Mouse (Mus musculus): ENCODE data around the gene Supt3. TPM values are rescaled to one million over a fixed set of nuclear protein-coding genes. Genes with fewer than 3 reads are reported as not detected.

The Supt3 gene
- total RNA-seq, 2 experiments from 2014 or later = 15.2 to 15.4 TPM

GRCm38 (mm10) chr17:44778141-44778540, 1.2 kb downstream of the Supt3 start:
- DNase-seq = no peak
- intact Hi-C loops (cut with DNase I) = no loop called here

GRCm38 (mm10) chr17:44780353-44780752, 3.4 kb downstream of the Supt3 start:
- no peak for DNase-seq
- intact Hi-C loops (cut with DNase I) = no loop called here

GRCm38 (mm10) chr17:44782366-44782765, 5.4 kb downstream of the Supt3 start:
- DNase-seq = no peak
- intact Hi-C loops (cut with DNase I) = no loop called here

- DNase-seq = no peak
- intact Hi-C loops (cut with DNase I) = no loop called here
Measured at GRCm38 (mm10) chr17:44783143-44783542, 6.2 kb downstream of the Supt3 start.

- peak; percentile 8 to 21 for DNase-seq
- intact Hi-C loops (cut with DNase I) = no loop called here
Measured at GRCm38 (mm10) chr17:44788982-44789747, 12.2 kb downstream of the Supt3 start.

- intact Hi-C loops (cut with DNase I) = no loop called here
- no peak for DNase-seq
Measured at GRCm38 (mm10) chr17:44792218-44792917, 15.4 kb downstream of the Supt3 start.

- intact Hi-C loops (cut with DNase I) = no loop called here
- DNase-seq = peak in 1 of 2 experiments; percentile 13
Measured at GRCm38 (mm10) chr17:44797331-44797730, 20.4 kb downstream of the Supt3 start.

GRCm38 (mm10) chr17:44807031-44807430, 30.1 kb downstream of the Supt3 start:
- DNase-seq = no peak
- intact Hi-C loops (cut with DNase I) = no loop called here

- intact Hi-C loops (cut with DNase I) = no loop called here
- no peak for DNase-seq
Measured at GRCm38 (mm10) chr17:44814508-44815175, 37.7 kb downstream of the Supt3 start, which contains the start of gene Runx2. Runx2 (minus strand) TSS chr17:44814797.

- DNase-seq = no peak
- intact Hi-C loops (cut with DNase I) = no loop called here
Measured at GRCm38 (mm10) chr17:44818825-44819224, 41.9 kb downstream of the Supt3 start.

- DNase-seq = no peak
- intact Hi-C loops (cut with DNase I) = no loop called here
Measured at GRCm38 (mm10) chr17:44819816-44820215, 42.9 kb downstream of the Supt3 start.

GRCm38 (mm10) chr17:44821940-44822339, 45.0 kb downstream of the Supt3 start:
- no peak for DNase-seq
- intact Hi-C loops (cut with DNase I) = no loop called here

- intact Hi-C loops (cut with DNase I) = no loop called here
- no peak for DNase-seq
Measured at GRCm38 (mm10) chr17:44827124-44827523, 50.2 kb downstream of the Supt3 start.

GRCm38 (mm10) chr17:44827964-44828363, 51.0 kb downstream of the Supt3 start:
- no peak for DNase-seq
- intact Hi-C loops (cut with DNase I) = no loop called here

GRCm38 (mm10) chr17:44829587-44829986, 52.6 kb downstream of the Supt3 start:
- no peak for DNase-seq
- intact Hi-C loops (cut with DNase I) = no loop called here

- intact Hi-C loops (cut with DNase I) = no loop called here
- DNase-seq = no peak
Measured at GRCm38 (mm10) chr17:44831201-44831600, 54.2 kb downstream of the Supt3 start.

GRCm38 (mm10) chr17:44842184-44842583, 65.2 kb downstream of the Supt3 start:
- DNase-seq = no peak
- intact Hi-C loops (cut with DNase I) = no loop called here

GRCm38 (mm10) chr17:44863165-44863564, 86.2 kb downstream of the Supt3 start:
- DNase-seq = no peak
- intact Hi-C loops (cut with DNase I) = no loop called here

- intact Hi-C loops (cut with DNase I) = no loop called here
- DNase-seq = no peak
Measured at GRCm38 (mm10) chr17:44893592-44893991, 116.6 kb downstream of the Supt3 start.

GRCm38 (mm10) chr17:44943536-44944090, 166.7 kb downstream of the Supt3 start:
- intact Hi-C loops (cut with DNase I) = loop anchor here (10.0 kb wide), 2 partner anchors 489 to 679 kb away; no protein-coding TSS in a partner anchor
- no peak for DNase-seq

GRCm38 (mm10) chr17:44945333-44945732, 168.4 kb downstream of the Supt3 start:
- DNase-seq = no peak
- intact Hi-C loops (cut with DNase I) = loop anchor here (10.0 kb wide), 2 partner anchors 491 to 681 kb away; no protein-coding TSS in a partner anchor
